Mouse (Mus musculus): Measurements from ENCODE around the gene Prrc2b.

The Prrc2b gene

GRCm38 (mm10) chr2:32282727-32283126 is 131.8 kb downstream of the Prrc2b start:
- peak; percentile 63 for DNase-seq (ENCODE audit: low read depth, low spot score)

DNA sequence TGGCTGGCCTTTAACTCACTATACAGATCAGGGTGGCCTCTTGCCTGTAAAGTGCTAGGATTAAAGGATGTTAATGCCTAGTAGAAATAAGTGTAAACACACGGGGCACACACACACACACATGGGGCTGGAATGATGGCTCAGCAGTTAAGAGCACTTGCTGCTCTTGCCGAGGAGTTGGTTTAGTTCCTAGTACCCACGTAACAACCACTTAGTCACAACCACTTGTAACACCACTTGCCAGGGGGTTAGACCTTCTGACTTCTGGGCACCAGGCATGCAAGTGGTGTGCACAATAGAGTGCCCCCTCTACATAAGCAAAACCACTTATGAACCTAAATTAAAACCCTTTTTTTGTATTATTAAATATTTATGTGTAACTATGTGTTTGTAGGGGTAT is 133.1 kb downstream of the Prrc2b start:
- DNase-seq (ENCODE audit: low read depth, low spot score), result no peak
